Mouse (Mus musculus) MN1 (cell line): ENCODE measurements at regions not wholly inside any gene's neighbourhood (a gene's known extent, or its start where the extent isn't known, plus 50 kb on each side); places are given as distances from the start of the nearest gene placed in this dataset.

Source experiments
- DNase-seq: peaks from one replicate; pipeline ENCODE4 v3.0.0-alpha.2; 2016; ENCODE audit warnings: low spot score

GRCm38 (mm10) chr6:39283761-39284415, 77.3 kb upstream of the Kdm7a start:
- DNase-seq = no peak

- DNase-seq = no peak
Measured at GRCm38 (mm10) chr6:39278317-39278716, 71.7 kb upstream of the Kdm7a start.

- DNase-seq = no peak
Measured at GRCm38 (mm10) chr6:39274774-39275502, 68.3 kb upstream of the Kdm7a start.

- DNase-seq = no peak
Measured at GRCm38 (mm10) chr6:39273427-39273826, 66.8 kb upstream of the Kdm7a start.

DNA sequence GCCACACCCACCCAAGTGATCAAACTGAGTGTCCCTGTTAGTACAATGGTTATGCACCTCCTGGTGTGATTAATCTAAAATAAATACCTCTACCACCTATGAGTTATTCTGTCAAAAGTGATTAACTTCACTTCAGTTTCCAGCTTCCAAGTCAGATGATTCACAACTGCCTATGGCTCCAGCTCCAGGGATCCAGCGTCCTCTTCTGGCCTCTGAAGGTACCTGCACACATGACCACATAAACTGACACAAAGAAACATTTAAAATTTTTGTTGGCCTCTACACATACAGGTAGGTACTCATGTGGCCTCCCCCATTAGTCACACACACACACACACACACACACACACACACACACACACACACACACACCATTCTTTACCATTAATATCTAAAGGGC, 63.9 kb upstream of the Kdm7a start:
- no peak for DNase-seq

DNA sequence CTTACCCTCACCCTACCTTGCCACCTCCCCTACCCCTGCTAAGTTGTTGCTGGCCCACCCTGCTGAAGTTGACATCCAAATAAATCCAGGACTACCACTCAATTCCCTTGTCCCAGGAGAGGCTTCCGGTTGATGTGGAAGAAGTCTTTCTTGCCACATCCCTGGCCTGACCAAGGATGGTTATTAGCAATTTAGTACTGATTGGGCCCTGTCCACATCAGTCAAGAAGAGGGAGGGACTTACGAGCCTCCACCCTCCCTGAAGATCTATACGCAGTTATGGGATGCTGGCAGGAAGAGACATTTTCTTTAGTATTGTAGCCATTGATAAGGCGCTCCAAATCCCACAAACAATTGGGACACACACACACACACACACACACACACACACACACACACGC, 63.1 kb upstream of the Kdm7a start:
- DNase-seq = no peak

- DNase-seq = no peak
Measured at GRCm38 (mm10) chr6:39268647-39269428, 62.2 kb upstream of the Kdm7a start.

GRCm38 (mm10) chr6:39264722-39265121, 58.1 kb upstream of the Kdm7a start:
- no peak for DNase-seq

GRCm38 (mm10) chr6:39263615-39264014, 57.0 kb upstream of the Kdm7a start:
- no peak for DNase-seq

GRCm38 (mm10) chr6:39261951-39262350, 55.4 kb upstream of the Kdm7a start:
- DNase-seq = no peak

- DNase-seq = no peak
Measured at GRCm38 (mm10) chr6:39260480-39260879, 53.9 kb upstream of the Kdm7a start.

DNA sequence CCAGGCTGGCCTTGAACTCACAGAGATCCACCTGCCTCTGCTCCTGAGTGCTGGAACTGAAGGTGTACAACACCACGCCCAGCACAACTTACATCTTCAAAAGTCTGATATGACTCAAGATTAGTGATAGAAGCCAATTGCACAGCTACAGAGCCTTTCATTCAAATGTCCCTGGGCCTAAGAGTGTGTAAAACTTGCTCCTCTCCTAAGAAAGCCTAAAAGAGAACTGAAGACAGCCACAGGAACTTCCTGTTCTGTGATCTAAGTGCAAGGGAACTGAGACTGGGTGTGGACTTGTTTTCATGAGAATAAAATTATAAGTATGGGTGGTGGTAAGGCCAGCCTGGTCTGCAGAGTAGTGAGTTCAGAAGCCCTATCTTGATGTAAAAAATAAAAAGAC, 52.5 kb upstream of the Kdm7a start:
- DNase-seq = no peak

DNA sequence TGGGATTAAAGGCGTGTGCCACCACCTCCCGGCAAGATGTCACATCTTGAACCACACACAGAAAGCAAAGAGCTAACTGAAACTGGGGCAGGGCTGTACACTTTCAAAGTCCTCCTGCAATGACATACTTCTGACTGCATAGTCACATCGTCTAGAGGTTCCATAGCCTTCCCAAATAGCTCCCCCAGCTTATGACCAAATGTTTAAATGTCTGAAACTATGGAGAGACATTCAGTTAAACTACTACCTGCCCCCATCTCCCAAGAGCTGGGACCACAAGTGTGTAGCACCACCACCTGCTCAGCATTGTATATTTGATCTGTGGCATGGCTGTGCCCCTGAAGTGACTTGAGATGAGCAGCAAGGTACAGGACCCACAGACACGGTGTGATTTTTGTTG, 52.1 kb upstream of the Kdm7a start:
- no peak for DNase-seq

DNA sequence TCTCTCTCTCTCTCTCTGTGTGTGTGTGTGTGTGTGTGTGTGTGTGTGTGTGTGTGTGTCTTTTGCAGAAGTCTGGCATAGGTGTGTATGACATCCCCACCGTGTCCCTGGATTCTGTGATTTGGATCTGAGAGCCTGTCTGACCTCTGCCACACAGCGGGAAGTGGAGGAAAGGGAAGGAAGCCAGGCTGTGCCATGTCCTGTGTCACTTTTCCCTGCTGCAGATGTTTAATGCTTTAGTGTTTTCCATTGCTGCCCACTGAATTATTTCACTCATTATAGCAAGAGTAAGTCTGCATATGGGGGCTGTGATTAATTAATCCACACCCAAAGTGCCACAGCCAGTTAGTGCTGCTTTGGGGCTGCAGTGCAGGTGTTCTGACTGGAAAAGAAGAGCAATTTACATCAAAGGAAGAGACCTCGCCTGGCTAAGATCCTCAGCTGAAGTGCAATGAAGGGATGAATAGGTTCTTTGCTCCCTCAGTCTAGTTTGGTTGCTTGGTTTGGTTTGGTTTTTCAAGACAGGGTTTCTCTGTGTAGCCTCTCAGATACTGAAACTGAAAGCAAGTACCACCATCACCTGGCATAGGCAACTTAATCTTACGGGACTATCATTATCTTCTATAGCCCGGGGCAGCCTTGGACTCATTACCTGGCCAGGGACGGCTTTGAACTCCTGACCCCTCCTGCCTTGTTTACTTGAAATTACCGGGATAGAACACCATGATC, 51.2 kb upstream of the Kdm7a start:
- DNase-seq = no peak

DNA sequence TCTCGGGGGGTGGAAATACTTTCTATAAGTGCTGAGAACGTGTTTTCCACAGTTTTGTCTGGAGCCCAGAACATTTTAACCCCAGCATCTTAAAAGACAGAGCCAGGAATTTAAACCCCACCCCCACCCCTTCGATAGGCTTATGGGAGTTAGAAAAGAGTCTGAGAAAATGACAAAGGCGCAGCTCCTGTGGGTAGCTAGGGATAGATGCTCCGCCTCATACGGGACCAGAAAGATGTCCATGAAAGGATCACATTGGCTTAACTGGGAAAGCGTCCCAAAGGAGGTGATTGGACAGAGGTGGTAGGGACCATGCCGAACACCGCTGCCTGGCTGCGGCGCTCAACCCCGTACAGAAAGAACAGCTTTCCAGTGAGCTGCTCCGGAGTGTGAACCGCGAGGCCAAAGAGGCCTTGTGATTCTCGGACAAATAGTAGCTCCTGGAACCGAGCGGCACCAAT, 50.6 kb upstream of the Kdm7a start:
- DNase-seq = peak; percentile 46

DNA sequence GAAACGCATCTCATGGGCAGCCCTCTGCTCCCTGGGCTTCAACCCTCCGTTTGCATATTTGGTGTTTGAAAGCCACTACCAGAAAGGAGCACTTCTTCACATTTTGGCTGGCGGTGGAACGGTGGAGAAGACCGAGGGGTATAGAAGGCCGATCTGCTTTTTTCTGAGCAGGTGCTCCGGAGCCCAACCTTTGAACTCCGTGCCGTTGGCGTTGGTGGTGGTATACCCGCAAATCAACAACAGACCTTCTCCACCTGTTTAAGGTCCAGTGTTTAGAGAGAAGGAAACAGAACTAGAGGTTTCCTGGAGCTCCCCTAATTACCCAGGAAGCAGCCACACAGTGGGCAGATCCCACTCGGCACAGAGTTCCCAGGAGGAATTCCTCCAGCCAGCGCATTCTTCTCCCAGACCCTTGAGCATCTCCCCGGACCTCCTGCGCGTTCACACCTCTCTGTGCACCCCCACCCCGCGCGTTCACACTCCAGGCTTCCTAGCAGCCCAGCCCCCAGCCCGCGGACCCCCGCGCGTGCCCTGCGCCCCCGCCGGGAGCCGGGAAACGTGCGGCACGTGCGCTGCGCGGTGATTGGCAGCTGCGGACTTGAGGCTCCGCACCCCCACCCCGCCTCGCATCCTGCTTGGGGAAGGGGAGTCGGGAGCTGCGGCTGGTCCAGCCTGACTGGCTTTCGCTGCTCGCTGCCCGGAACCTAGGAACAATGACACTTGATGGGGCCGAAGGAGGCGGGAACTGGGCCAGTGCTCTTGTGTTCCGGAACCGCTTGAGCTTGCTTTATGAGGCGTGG, 49.9 kb upstream of the Kdm7a start:
- peak; percentile 22 for DNase-seq
